Mouse (Mus musculus) embryonic facial prominence, embryonic 14.5 days (tissue): Measurements from ENCODE around the gene Pde11a. TPM values are rescaled to one million over a fixed set of nuclear protein-coding genes. Genes with fewer than 3 reads are reported as not detected.

Experiments used
- ATAC-seq: fragments of 200-750 bp; cut with Nextera tagmentation; 2 replicates; pipeline ENCODE4 v1.8.0; 2017; ENCODE audit warnings: low read depth, moderate number of reproducible peaks, moderate TSS enrichment
- DNase-seq: peaks from one replicate; pipeline ENCODE4 v3.0.0-alpha.2; 2015; ENCODE audit warnings: low spot score
- H3K27ac ChIP-seq: fragments of 300-500 bp; sonication (generic); replicated peaks from 2 replicates; pipeline ENCODE4 v1.5.1; 2014; ENCODE audit warnings: low read depth, mild to moderate bottlenecking, low read length, moderate library complexity
- H3K27me3 ChIP-seq: fragments of 300-500 bp; sonication (generic); replicated peaks from 2 replicates; pipeline ENCODE4 v1.6.1; 2014; ENCODE audit warnings: low read length; ENCODE audit not compliant: control insufficient read depth, insufficient read depth
- H3K36me3 ChIP-seq: fragments of 300-500 bp; sonication (generic); 2 replicates; pipeline ENCODE4 v1.6.1; 2014; ENCODE audit warnings: low read length, mixed read lengths; ENCODE audit not compliant: control insufficient read depth, insufficient read depth
- H3K4me1 ChIP-seq: fragments of 300-500 bp; sonication (generic); 2 replicates; pipeline ENCODE4 v1.6.1; 2014; ENCODE audit warnings: antibody characterized with exemption, low read length; ENCODE audit not compliant: control insufficient read depth, insufficient read depth
- H3K4me2 ChIP-seq: fragments of 300-500 bp; sonication (generic); 2 replicates; pipeline ENCODE4 v1.6.1; 2014; ENCODE audit warnings: low read depth, mild to moderate bottlenecking, low read length, moderate library complexity, mixed read lengths
- H3K4me3 ChIP-seq: fragments of 300-500 bp; sonication (generic); 2 replicates; pipeline ENCODE4 v1.5.1; 2014; ENCODE audit warnings: low read depth, mild to moderate bottlenecking, low read length
- H3K9ac ChIP-seq: fragments of 300-500 bp; sonication (generic); 2 replicates; pipeline ENCODE4 v1.6.1; 2014; ENCODE audit warnings: low read depth, mild to moderate bottlenecking, low read length, moderate library complexity, mixed read lengths
- H3K9me3 ChIP-seq: fragments of 300-500 bp; sonication (generic); 2 replicates; pipeline ENCODE4 v1.6.1; 2016; ENCODE audit warnings: low read length; ENCODE audit not compliant: control insufficient read depth
- WGBS: fragments of 180-500 bp; shearing (Covaris S2); extraction: QIAGEN DNeasy Blood & Tissue Kit; methylation state at CpG from one replicate; pipeline ENCODE4 v1.1.7; 2014; 5-methylcytosine and 5-hydroxymethylcytosine counted together
- polyA plus RNA-seq: library from polyadenylated mRNA; unstranded; fragments of >200 nt; fragmentation: Nextera tagmentation; extraction: Ambion mirVana; gene quantifications from 2 replicates; pipeline ENCODE4 v1.2.1, GENCODE M21; 2014

Pde11a gene
- polyA plus RNA-seq, 1 experiment from 2014 or later: 0.21 TPM

DNA sequence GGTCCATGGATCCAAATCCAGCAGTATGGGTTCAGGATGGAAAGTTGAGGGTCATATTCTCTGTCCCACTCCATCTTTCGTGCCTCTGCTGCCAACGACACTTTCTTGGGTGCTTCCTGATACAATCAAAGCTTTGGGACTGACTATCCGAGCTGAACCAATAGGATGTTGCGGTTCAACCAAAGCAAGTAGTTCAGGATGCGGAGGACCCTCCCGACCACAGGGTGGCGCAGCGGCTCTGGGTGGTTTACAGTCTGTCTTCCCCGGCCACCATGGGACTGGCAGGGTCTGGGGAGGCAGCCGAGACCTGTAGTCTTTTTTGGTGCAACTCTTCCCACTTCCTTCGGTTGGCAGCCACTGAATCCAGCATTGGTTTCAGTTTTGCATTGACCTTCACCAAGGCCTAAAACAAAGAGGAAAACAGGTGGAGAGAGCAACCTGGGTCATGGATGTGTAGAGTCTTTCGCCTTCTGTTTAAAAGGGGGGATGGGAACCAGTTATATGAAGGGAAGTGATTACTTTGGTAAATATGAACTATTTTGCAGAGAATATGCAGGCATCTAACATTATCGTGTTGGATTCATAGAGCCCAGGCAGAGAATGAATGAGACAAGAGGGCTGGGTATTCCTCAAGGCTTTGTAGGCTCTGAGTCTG, 347.6 kb downstream of the Pde11a start:
- no peaks in the 10 kb centered on the region for H3K36me3 ChIP-seq
- 41% methylated on average over 13 of the region's 13 CpGs for WGBS
- no peak overlapping the region for H3K4me2 ChIP-seq
- no peak overlapping the region for H3K4me3 ChIP-seq
- H3K4me1 ChIP-seq: peaks cover 33% of the 10 kb centered on the region
- H3K27ac ChIP-seq: 0 out of 2 replicates have a peak overlapping the region, but pooled peaks have one; percentile 4
- no peaks in the 10 kb centered on the region for H3K9me3 ChIP-seq
- no peak overlapping the region for H3K9ac ChIP-seq
- DNase-seq (no peak), ATAC-seq (no peak)
- H3K27me3 ChIP-seq: no peaks in the 10 kb centered on the region

DNA sequence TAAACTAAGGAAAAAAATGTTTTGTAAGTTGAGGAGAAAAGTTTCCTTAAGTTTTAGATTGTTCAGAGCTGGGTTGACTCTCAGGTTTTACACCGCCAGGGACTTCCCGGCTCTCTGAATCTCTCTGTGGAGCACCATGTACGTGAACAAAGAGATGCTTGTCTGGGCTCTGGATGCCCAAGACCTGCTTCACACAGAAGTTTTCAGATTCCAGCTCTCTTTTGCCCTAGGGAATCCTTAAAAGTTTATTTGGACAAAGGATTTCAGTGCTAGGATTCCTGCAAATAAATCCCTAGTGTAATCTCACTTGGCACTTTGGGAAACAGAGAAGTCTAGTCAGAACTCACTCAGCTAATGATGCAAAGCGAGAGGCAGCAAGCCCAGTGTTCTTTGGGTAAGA, 348.9 kb downstream of the Pde11a start:
- H3K27ac ChIP-seq: peak overlapping the region; percentile 62; the same call in 1 of the 2 replicates
- H3K27me3 ChIP-seq: no peaks in the 10 kb centered on the region
- H3K9ac ChIP-seq: no peak overlapping the region
- no peak overlapping the region for H3K4me3 ChIP-seq
- WGBS: 33% methylated on average over 4 of the region's 4 CpGs
- no peaks in the 10 kb centered on the region for H3K36me3 ChIP-seq
- H3K4me2 ChIP-seq: no peak overlapping the region
- H3K4me1 ChIP-seq: peaks cover 33% of the 10 kb centered on the region
- H3K9me3 ChIP-seq: no peaks in the 10 kb centered on the region
- DNase-seq (peak; percentile 39), ATAC-seq (no peak)

DNA sequence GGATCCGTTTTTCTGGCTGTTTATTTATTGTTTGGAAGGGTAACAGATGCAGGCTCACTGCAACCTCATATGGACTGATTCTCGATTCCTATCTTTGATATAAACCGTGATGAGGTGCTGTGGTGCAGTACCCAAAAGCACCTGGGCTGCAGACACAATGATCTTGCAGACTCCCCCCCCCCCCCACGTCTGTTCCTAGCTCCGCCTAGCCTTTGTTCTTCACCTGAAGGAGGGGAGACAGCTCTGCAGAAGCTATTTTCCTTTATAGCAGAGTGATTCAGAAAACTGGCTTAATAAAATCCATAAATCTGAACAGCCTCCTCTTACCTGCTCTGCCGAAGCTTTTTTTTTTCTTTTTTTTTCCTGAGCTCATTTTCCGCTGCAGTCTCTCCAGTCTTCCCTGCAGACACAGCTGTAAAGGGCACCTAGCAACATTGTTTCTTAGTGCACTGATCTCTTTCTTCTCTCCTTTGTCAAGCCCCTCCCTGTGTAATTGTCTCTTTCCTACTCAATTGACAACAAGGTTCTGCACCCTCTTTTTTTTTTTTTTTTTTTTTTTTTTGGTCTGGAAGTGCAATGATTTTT, 349.7 kb downstream of the Pde11a start:
- peaks cover 33% of the 10 kb centered on the region for H3K4me1 ChIP-seq
- H3K9ac ChIP-seq: no peak overlapping the region

GRCm38 (mm10) chr2:75988378-75988777, 350.2 kb downstream of the Pde11a start:
- H3K4me1 ChIP-seq: peaks cover 33% of the 10 kb centered on the region

More for the DNA sequence above, 349.7 kb downstream of the Pde11a start:
- WGBS: 23% methylated on average over 7 of the region's 7 CpGs
- ATAC-seq: 0 out of 2 replicates have a peak, but pooled peaks have one; percentile 21
- no peak overlapping the region for H3K4me3 ChIP-seq
- H3K9me3 ChIP-seq: no peaks in the 10 kb centered on the region
- H3K4me2 ChIP-seq: peak overlapping the region; percentile 21; the same call in 1 of the 2 replicates
- H3K27me3 ChIP-seq: no peaks in the 10 kb centered on the region
- peak overlapping the region; percentile 62 for H3K27ac ChIP-seq
- DNase-seq: no peak
- no peaks in the 10 kb centered on the region for H3K36me3 ChIP-seq

DNA sequence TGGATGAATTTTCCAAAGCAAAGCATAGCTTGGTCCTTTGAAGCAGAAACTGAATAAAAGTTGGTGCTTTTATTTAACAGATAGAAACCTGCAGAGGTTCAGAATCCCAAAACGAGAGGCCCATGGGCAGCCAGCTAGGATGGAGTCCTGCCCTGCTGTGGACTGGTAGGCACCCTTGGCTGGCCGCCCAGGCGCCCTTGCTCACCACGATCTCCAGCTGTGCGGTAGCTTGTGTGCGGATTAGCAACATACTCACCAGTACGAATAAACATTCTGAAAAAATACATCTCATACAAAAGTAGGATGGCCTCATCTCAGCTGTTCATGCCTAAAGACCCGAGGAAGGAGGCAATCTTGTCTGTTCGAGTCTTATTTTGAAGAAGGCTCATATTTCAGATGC, 350.8 kb downstream of the Pde11a start:
- Histone ChIP-seq H3K9me3 (no peaks in the 10 kb centered on the region), H3K27me3 (no peaks in the 10 kb centered on the region), H3K36me3 (no peaks in the 10 kb centered on the region), H3K9ac (no peak overlapping the region), H3K4me1 (peaks cover 33% of the 10 kb centered on the region), H3K27ac (no peak overlapping the region), H3K4me3 (no peak overlapping the region), H3K4me2 (no peak overlapping the region)
- 52% methylated on average over 9 of the region's 9 CpGs for WGBS
- DNase-seq (peak; percentile 62), ATAC-seq (no peak)

More at GRCm38 (mm10) chr2:75988378-75988777, 350.2 kb downstream of the Pde11a start:
- WGBS: 53% methylated on average over 4 of the region's 4 CpGs
- no peaks in the 10 kb centered on the region for H3K27me3 ChIP-seq
- ATAC-seq (no peak), DNase-seq (no peak)
- H3K4me3 ChIP-seq: no peak overlapping the region
- no peak overlapping the region for H3K9ac ChIP-seq
- H3K4me2 ChIP-seq: peak overlapping the region; percentile 21; the same call in 1 of the 2 replicates
- 0 out of 2 replicates have a peak overlapping the region, but pooled peaks have one; percentile 62 for H3K27ac ChIP-seq
- H3K36me3 ChIP-seq: no peaks in the 10 kb centered on the region
- no peaks in the 10 kb centered on the region for H3K9me3 ChIP-seq

DNA sequence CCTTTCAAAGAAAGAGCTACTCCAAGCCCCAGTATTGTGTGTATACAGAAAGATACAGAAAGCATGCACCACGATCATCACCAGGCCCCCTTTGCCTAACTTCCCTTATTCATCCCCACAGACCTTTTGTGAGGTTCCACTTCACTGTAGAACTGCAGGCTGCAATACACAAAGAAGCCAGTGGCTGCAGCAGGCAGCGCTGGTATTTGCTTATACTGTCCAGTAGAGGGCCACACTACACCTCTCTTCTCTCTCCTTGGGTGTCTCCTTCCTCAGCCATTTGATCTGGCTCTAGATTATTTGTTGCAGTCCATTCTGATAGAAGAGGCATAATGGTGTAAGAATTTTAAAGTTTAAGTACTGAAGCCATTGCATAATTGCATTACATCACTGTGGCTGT, 353.4 kb downstream of the Pde11a start:
- Histone ChIP-seq H3K9ac (no peak overlapping the region), H3K4me1 (peaks cover 18% of the 10 kb centered on the region; the same call in 1 of the 2 replicates), H3K27me3 (no peaks in the 10 kb centered on the region), H3K9me3 (no peaks in the 10 kb centered on the region), H3K4me2 (no peak overlapping the region), H3K36me3 (no peaks in the 10 kb centered on the region), H3K4me3 (no peak overlapping the region), H3K27ac (no peak overlapping the region)
- DNase-seq (peak; percentile 91), ATAC-seq (peak; percentile 71)
- 2% methylated on average over 2 of the region's 2 CpGs for WGBS

DNA sequence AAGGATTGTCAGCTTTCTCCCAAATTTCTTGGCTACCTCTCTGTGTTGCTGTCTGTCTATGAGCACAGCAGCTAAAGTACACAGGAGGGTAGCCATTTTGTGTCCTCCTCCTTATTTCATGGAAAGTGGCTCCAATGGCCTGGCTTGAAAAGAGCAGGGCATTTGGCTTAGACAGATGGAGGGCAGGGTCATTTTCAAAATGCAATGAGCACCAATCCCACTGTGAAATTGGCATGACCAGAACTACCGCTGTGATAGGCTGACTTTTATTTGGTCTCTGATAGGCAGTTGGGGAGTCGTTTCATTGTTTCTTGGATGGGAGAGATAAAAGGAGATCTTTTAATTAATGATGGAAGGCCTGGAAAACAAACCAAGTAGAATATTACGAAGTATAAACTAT, 354.7 kb downstream of the Pde11a start:
- no peak overlapping the region for H3K27ac ChIP-seq
- no peaks in the 10 kb centered on the region for H3K9me3 ChIP-seq
- no peaks in the 10 kb centered on the region for H3K27me3 ChIP-seq
- H3K9ac ChIP-seq: no peak overlapping the region
- no peak overlapping the region for H3K4me3 ChIP-seq
- peaks cover 11% of the 10 kb centered on the region; the same call in 1 of the 2 replicates for H3K4me1 ChIP-seq
- H3K4me2 ChIP-seq: no peak overlapping the region
- DNase-seq: no peak
- ATAC-seq: no peak
- no peaks in the 10 kb centered on the region for H3K36me3 ChIP-seq
- WGBS: 73% methylated on average over 3 of the region's 3 CpGs

DNA sequence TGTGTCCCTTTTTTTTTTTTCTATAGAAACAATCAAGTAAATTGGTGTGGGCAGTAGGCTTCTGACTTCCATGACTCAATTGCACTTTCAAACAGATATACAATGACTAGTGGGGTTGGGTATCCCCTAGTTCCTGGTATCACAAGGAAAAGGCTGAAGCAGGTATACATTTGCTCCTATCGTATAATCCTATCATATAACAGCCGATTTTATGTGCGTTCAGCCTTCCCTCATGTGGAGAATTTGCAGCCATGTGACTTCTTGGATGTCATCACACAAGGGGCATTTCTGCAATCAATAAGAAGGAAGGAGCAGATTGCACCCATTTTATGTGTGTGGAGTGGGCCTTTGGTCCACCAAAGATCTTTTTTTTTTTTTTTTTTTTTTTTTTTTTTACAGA, 355.5 kb downstream of the Pde11a start:
- no peak overlapping the region for H3K27ac ChIP-seq
- no peak overlapping the region for H3K9ac ChIP-seq
- H3K4me1 ChIP-seq: peaks cover 5% of the 10 kb centered on the region; the same call in 1 of the 2 replicates
- no peaks in the 10 kb centered on the region for H3K9me3 ChIP-seq
- H3K36me3 ChIP-seq: no peaks in the 10 kb centered on the region
- ATAC-seq (no peak), DNase-seq (no peak)
- WGBS: 96% methylated on average over 3 of the region's 3 CpGs
- no peak overlapping the region for H3K4me2 ChIP-seq
- no peaks in the 10 kb centered on the region for H3K27me3 ChIP-seq
- no peak overlapping the region for H3K4me3 ChIP-seq
